Mouse (Mus musculus): ENCODE measurements at regions not wholly inside any gene's neighbourhood (a gene's known extent, or its start where the extent isn't known, plus 50 kb on each side); places are given as distances from the start of the nearest gene placed in this dataset.

DNA sequence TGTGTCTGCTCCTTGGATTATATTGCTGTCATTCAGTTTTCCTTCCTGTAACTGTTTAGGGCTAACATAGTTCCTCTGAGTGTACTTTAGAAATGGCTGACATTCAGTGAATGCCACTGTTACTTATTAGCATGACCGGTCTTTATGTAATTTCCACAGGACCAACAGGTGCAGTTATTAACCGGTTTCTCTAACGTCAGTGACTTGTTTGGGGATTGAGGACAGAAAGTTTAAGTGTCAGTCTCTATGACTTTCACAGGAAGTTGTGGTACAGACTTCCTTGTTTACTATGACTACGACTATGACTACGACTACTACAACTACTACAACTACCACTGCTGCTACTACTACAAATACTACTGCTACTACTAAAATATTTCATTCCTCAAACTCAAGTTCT lies 170.4 kb upstream of the Ptger4 start:
- no peak for DNase-seq

DNA sequence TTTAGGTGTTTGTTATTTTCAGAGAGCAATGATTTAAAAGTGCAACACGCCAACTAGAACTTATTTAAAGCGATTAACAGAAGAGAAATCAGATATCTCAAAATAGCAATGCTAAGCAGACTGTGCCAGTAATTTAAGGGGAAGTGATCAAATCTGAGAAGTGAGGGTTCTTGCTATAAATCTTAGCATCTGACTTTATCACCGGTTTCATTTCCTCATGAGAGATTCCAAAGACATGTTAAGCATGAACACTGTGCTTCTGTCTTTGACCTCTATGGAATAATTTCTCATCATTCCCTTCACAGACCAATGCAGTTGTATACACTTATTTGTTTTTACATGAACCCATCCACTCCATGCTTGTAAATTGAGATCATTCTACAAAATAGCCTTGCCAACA lies 172.0 kb upstream of the Ptger4 start:
- no peak for DNase-seq
- intact Hi-C loops (cut with DNase I): no loop called here

More for the DNA sequence above, 170.4 kb upstream of the Ptger4 start:
- intact Hi-C loops (cut with DNase I): no loop called here

DNA sequence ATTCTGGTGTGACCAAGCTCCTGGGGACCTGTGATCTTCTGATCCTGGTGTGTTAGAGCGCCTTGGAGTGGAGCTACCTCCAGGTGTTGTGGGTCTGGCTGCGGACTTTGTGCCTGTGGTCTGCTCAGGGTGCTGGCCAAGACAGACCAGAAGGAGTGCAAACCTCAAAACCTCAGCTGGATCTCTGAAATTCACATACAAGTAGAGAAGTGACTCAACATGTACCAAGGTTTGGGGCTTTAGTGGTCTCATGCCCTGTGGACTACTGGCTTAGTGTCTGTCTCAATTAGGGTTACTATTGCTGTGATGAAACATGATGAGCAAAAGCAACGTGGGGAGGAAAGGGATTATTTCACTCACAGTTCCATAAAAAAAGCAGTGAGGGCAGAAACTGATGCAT lies 182.7 kb upstream of the Ptger4 start:
- intact Hi-C loops (cut with DNase I): no loop called here
- no peak for DNase-seq

DNA sequence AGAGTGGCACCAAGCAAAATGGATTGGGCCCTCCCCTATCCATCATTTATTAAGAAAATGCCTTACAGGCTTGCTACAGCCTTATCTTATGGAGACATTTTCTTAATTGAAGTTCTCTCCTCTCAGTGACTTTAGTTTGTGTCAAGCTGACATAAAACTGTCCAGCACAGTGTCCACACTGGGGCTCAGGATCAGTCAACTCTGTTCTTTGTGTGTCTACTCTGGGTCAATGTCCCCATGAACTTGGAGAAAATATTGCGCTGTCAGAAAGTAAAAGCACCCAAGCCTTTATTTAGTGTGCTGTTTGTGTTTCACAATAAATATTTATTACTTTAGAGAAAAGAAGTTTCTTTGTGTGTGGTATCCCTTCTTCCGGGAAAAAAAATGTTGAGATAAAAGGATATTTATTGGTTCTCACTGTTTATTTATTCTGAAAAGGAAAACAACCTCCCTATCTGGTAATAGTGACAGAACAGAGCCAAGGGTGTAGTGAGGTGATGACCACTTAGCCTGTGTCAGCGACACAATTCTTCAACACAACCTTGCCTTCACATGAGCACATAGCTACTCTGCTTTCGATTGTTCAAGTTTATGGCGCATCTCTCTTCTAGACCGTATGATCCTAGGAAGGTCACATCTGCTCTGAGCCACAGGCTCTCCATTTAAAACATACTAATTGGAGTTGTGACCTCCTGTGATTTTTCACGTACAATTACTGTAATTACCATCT lies 183.5 kb upstream of the Ptger4 start:
- no peak for DNase-seq
- intact Hi-C loops (cut with DNase I): no loop called here

DNA sequence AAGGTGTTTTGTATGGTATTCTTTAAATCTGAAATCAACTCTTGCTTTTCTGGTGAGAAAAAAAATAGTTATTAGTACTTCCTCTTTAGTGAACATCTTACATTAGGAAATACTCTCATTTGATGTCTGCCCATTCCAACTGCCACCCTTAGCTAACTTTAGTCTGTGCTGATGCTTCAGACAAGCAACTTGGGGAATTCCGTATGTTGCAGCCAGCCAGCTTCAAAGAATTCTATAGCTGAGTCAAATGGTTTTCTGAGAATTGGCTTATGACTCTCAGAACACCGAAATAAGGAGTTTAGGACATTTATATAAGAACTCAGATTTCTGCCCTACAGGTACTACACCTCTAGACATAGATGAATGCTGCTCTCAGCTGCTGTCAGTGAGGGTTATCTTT lies 188.0 kb upstream of the Ptger4 start:
- intact Hi-C loops (cut with DNase I): no loop called here
- no peak for DNase-seq

DNA sequence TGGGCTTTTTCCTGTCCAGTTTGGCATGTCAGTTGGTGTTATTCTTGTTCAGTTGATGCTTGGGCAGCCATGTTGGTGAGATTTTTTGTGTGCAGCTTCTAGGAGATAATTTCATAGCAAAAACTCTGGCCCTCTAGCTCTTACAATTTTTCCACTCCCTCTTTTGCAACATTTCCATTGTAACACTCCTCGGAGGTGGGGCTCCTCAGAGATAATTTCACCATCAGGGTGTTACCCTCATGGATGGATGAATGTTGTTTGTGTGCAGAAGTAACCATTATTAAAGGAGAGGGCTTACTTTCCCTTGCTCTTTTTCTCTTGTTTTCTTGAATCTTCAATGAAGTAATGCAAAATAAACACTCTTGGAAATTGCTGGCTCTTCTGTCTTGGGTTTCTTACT lies 193.0 kb upstream of the Ptger4 start:
- DNase-seq: no peak
- intact Hi-C loops (cut with DNase I): no loop called here

DNA sequence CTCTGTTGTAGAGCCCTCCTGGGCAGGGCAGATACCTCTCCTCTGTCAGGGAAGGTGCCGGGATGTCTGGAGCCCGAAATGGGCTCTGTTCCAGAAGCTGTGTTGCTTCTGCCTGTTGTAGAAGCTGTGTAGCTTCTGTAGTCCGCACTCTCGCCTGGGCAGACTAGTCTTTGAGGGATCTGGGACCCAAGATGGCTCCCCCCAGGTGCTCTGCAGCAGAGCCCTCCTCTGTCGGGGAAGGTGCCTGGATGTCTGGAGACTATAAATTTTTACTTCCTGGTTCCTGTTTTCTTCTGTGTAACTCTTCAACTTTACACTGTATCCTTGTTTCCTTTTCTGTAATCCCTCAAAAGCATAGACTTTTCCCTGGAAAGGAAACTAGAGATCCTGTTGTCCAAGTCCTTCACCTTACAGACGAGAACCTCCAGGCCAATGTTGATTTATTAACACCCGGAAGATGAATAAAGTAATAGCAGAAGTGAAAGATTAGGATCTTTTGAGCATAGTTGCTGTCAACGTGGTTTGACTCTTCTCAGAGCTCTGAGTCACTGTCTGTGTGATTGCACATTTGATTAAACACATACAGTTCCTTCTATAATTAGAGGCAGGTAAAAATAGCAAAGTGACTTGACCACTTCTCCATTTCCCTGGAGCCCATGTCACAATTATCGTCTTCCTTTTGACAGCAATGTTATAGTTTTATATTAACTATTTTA lies 202.2 kb upstream of the Ptger4 start:
- no peak for DNase-seq
- intact Hi-C loops (cut with DNase I): no loop called here

DNA sequence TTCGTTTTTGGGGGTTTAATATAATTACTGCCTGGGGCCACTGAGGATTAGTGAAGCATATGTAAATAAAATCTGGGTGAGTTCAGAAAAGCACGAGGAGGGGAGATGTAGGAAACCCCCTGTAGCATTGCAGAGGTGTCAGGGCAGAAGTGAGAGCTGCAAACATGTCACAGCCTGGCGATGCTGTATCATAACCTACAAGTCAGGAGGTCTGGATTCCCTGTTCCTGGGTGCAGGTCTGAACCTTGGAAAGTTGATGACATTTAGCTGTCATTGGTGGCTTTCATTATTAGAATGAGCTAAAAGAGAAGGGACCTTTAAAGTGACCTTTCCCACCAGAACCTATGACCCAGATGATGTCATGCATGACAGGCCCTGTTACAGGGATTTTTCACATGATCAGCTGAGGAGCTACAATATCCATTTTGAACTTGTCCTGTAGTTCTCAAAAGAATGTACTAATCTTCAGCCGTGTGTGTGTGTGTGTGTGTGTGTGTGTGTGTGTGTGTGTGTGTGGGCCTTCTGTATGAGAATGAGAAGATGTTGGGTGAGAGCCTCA lies 202.8 kb upstream of the Ptger4 start:
- intact Hi-C loops (cut with DNase I): no loop called here
- DNase-seq: no peak

DNA sequence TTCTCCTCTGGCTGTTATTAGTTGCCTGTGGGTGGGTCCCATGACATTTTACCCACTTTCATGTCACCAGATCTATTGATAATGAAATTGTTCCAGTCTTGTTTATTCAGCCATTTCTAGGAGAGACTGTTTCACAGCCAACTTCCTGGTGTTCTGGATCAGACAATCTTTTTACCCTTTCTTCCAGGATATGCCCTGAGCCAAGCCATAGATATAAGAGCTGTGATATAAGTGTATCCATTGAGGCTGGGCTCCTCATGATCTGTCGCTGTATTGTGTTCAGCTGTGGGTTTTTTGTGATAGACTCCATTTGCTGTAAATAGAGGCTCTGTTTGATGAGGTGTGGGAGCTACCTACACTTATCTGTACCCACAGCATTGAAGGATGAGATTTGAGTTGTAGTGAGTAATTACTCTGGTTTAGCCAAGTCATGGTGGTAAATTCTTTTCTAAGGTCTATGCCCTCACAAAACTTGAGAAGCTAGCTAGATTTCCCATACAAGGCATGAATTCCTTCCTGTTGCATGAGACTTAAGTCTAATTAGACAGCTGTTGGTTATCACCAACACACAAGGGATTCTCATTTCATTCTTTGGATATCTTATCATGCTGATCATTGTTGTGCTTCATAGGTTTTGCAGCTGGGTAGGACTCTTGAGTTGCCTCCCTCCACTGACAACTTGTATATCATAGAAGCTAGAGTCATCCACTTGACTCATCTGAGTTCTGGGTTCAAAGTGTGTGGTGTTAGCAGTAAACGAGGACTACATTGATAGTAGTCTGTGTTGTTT lies 203.9 kb upstream of the Ptger4 start:
- DNase-seq: no peak
- intact Hi-C loops (cut with DNase I): no loop called here

DNA sequence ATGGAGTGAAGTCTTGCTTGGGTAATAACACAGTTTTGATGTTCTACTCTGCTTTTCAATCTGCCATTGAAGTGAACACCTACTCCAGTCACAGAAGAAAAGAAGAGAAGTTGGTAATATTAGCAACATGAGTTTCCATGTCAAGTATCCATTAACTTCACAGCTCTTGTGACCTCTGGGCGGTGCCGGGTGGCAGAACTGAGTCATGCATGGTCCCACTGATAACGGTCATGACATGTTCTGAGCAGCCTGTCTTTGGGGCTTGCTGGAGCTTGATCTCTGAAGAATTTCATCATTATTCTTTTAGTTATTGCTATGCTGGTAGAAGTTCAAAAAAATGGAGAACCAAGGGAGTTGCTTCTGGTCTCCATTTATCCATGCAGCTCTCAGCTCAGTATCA lies 215.1 kb upstream of the Ptger4 start:
- DNase-seq: no peak
- intact Hi-C loops (cut with DNase I): no loop called here

DNA sequence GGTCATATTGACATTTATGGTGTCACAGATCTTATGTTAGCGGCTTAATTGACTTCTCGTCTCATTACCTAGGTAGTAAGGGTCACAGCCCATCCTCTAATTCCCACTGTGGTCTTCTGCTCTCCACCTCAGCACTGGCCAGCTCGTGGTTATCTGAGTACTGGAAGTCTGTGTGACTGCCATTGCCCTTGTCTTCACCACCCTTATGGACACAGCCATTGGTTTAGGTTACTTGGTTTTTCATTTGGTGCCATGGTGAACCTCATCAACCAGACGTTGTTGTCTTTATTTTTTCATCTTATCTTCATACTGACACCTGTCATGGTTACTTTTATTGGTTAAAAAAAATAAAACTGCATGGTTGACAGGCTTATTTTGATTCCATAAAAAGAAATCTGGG lies 215.6 kb upstream of the Ptger4 start:
- DNase-seq: no peak
- intact Hi-C loops (cut with DNase I): no loop called here

DNA sequence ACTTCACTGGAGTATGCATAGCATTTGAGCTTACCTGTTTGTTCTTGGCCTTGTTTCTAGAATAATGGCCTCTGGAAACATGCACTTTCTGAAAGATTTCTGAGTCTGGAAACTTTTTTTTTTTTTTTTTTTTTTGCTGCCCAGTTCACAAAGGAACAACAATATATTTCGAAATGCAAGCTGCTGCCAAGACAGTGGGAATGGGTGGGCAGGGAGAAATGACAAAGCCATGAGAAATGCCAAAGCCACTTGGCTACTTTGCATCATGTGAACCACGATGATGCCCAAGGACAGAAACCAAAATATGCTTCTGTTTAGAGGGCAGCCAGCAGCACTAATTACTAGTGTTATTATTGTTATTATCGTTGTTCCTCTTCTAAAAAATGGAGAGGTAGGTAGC lies 218.7 kb upstream of the Ptger4 start:
- intact Hi-C loops (cut with DNase I): no loop called here
- DNase-seq: no peak

DNA sequence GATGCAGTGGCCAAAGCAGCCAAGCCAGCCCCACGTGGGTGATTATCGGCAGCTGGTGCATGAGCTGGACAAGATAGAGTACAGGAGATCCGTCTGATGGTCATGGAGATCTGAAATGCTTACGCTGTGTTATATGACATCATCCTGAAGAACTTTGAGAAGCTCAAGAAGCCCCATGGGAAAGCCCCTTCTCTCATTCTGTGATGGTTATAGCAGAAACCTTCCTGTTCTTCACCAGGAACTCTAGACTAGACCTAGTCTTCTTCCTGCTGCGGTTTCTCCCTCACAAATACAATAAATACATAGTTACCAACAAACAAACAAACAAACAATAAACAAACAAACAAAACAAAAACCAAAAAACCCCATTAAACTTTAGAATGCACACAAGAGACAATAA lies 220.7 kb upstream of the Ptger4 start:
- intact Hi-C loops (cut with DNase I): no loop called here
- no peak for DNase-seq

DNA sequence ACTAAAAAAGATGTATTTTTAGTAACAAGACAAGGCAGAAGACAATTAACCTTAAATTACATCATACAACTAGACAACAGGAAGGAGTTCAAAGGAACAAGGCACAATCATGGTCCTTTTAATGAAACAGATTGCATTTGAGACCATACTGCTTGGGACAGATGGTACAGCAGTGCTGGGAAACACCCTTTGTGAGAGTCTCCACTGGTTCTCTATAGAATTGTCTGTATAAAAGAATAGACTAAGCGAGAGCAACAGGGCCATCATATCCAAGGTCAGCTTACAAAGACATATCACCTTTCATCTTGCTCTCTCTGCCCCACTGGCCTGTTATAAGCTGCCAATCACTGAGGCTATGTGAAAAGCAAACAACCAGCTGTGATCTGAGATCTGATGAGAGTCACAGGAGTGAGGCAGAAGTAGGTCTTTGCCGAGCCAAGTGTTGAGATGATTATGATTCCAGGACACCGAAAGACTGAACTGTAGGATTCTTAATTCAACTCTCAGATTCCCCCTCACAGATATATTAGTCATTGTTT lies 224.6 kb upstream of the Ptger4 start:
- no peak for DNase-seq
- intact Hi-C loops (cut with DNase I): no loop called here

DNA sequence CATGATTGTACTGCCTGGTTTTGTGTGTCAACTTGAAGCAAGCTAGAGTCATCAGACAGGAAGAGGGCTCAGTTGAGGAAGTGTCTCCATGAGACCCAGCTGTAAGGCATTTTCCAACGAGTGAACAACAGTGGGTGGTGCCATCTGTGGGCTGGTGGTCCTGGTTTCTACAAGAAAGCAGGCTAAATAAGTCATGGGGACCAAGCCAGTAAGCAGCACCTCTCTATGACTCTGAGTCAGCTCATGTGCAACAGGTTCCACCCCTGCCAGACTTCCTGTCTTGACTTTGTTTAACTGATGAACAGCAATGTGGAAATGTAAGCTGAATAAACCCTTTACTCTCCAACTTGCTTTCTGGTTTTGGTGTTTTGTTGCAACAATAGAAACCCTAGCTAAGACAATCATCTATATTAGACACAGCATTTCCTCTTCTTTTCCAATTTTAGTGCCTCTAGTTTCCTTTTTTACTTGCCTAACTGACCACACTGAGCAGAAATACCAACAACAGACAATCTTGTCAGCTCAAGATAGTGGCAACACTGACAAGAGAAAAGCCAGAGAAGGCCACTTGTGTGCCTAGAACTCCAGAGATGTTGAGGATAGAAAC lies 231.5 kb upstream of the Ptger4 start:
- intact Hi-C loops (cut with DNase I): loop anchor here (1.0 kb wide), 1 partner anchor 442 kb away; no protein-coding TSS in a partner anchor
- DNase-seq: no peak

DNA sequence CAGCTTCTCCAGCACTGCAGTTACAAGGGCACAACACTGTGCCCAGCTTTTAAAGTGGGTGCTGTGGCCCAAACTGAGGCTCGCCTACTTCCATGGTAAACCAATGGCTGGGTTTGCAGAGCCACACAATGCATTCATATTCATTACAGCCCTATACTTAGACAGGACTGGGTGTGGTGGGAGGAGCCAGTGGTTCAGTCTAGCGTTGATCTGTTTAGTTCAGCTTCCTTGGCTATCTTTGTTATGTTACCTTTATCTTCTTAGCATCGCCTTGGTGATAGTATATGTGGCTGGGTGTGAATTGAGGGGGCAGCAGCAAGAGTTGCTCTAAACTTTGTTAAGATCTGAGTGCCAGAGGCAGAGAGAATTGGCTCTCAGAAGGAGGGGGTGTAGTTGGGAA lies 249.3 kb upstream of the Ptger4 start:
- intact Hi-C loops (cut with DNase I): no loop called here
- no peak for DNase-seq

DNA sequence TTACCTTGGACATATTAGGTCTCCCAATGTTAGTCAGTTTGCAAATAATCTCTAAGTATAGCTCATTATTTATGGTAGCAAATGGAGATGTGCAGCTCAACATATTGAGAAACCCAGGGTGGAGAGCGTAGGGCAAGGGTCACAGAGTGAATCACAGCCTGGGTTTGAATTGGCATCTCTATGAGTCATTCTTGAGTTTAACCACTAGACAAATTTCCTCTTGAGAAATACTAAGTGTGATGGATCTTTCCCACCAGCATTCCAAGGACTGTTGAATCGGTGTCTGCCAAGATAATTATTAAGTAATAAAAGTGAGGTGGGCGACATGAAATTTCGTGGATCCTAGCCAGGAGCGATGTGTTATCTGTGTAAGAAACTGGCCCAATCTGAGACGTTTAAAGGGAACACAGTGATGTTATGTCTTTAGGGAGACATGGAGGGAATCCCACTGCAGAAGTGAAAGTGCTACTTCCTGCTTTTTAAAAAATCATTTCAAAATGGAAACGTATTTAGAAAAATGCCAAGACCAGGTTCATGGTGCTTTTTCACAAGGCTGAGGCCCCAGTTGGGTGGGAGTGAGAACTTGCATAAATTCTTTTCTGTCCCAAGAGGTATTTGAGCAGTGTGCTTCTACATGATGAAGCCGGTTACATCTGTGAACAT lies 251.3 kb upstream of the Ptger4 start:
- intact Hi-C loops (cut with DNase I): no loop called here
- DNase-seq: peak in 1 of 2 experiments; percentile 38

DNA sequence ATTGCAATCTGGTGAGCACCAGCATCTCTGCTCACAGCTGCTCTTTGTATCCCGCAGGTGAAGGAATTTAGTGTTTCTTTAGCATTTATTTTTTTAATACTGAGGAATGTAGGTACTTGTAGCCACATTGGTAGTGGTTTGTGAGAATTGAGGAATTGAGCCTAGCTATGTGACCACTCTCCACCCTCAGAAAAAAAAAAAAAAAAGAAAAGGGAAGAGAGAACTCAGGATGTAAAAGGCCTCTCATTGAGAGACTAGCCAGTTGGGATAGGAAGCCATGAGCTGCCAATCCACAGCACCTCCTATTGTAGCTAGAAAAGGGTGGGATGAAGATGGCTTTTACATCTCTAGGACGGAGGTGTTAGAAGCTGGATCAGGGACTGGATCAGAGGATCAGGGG lies 252.0 kb upstream of the Ptger4 start:
- intact Hi-C loops (cut with DNase I): no loop called here
- no peak for DNase-seq

DNA sequence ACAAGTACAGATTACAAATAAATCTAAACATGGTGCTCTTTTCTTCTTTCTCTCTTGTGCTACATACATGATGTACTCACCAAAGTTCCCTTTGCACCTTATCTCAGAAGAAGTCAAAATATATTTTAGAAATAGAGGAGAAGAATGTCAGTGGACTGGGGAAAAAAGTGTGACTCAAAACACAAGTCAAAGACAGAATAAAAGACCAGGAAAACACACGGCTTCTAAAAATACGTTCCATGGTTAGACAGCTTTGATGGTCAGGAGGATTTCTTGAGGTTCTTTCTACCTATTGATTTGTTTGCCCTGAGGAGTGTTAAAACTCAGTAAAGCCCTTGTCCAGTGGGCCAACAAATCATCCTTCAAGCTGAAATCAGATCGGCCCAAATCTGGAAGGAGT lies 260.5 kb upstream of the Ptger4 start:
- intact Hi-C loops (cut with DNase I): no loop called here
- DNase-seq: no peak

DNA sequence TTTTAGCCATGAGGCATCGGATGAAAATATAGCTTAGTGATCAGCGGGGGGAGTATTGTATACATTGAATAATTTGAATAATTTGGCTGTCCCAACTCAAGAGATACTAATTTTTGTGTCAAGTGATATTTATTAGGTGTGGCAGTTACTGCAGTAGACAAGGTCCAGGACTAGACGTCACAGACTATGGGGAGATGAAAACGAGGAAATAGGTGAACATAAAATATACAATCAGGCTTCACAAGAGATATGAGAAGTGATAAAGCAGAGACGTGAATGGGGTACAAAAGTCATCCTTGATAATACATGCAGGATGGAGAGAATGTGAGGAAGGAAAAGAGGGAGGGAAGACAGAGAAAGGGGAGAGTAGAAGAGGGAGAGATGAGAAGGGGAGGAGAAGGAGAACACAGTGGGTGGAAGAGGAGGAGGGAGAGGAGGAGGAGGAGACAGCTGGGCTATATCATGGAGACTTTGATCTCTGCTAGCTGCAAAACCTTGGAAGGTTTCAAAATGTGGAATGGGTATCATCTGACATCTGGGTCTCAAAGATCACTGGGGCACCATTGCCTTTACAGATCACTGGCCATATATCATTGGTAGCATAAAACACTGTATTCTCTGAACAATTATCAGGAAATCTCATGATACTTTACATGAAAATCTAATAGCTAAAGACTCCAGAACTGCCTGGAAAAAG lies 263.0 kb upstream of the Ptger4 start:
- intact Hi-C loops (cut with DNase I): no loop called here
- no peak for DNase-seq
